Mouse (Mus musculus) hindbrain, postnatal 0 days (tissue): ENCODE data around the gene Noxo1. TPM values are rescaled to one million over a fixed set of nuclear protein-coding genes. Genes with fewer than 3 reads are reported as not detected.
A peak's percentile ranks its signal among the peaks of the same experiment; 100 is the strongest.

Source experiments
- ATAC-seq: fragments of 200-750 bp; cut with Nextera tagmentation; 2 replicates; pipeline ENCODE4 v1.8.0; 2017; ENCODE audit warnings: mild to moderate bottlenecking, moderate TSS enrichment, moderate library complexity
- DNase-seq: peaks from one replicate; pipeline ENCODE4 v3.0.0-alpha.2; 2015; ENCODE audit warnings: low spot score
- H3K27ac ChIP-seq: fragments of 300-500 bp; sonication (generic); 2 replicates; pipeline ENCODE4 v1.5.1; 2014; ENCODE audit warnings: mild to moderate bottlenecking
- H3K27me3 ChIP-seq: fragments of 300-500 bp; sonication (generic); 2 replicates; pipeline ENCODE4 v1.6.1; 2014; ENCODE audit warnings: low read length, mixed read lengths; ENCODE audit not compliant: insufficient read depth
- H3K36me3 ChIP-seq: fragments of 300-500 bp; sonication (generic); 2 replicates; pipeline ENCODE4 v1.6.1; 2014; ENCODE audit warnings: low read length, mixed read lengths; ENCODE audit not compliant: insufficient read depth
- H3K4me1 ChIP-seq: fragments of 300-500 bp; sonication (generic); 2 replicates; pipeline ENCODE4 v1.6.1; 2014; ENCODE audit warnings: antibody characterized with exemption, low read length, mixed read lengths; ENCODE audit not compliant: insufficient read depth
- H3K4me2 ChIP-seq: fragments of 300-500 bp; sonication (generic); 2 replicates; pipeline ENCODE4 v1.6.1; 2014; ENCODE audit warnings: low read depth, mild to moderate bottlenecking, low read length, moderate library complexity, mixed read lengths
- H3K4me3 ChIP-seq: fragments of 300-500 bp; sonication (generic); 2 replicates; pipeline ENCODE4 v1.5.1; 2014; ENCODE audit warnings: low read length
- H3K9ac ChIP-seq: fragments of 300-500 bp; sonication (generic); replicated peaks from 2 replicates; pipeline ENCODE4 v1.6.1; 2014; ENCODE audit warnings: mild to moderate bottlenecking, low read length, moderate library complexity, mixed read lengths
- H3K9me3 ChIP-seq: fragments of 300-500 bp; sonication (generic); 2 replicates; pipeline ENCODE4 v1.6.1; 2016; ENCODE audit warnings: low read length, mixed read lengths
- CTCF ChIP-seq: IDR thresholded peaks from 2 replicates; pipeline ENCODE4 v1.5.1; 2016; ENCODE audit warnings: antibody characterized with exemption, control low read depth, low read depth
- WGBS: fragments of 180-500 bp; shearing (Covaris S2); extraction: QIAGEN DNeasy Blood & Tissue Kit; methylation state at CpG from one replicate; pipeline ENCODE4 v1.1.7; 2014; 5-methylcytosine and 5-hydroxymethylcytosine counted together
- polyA plus RNA-seq: library from polyadenylated mRNA; unstranded; fragments of >200 nt; fragmentation: Nextera tagmentation; extraction: Ambion mirVana; gene quantifications from 2 replicates; pipeline ENCODE4 v1.2.1, GENCODE M21; 2015
- total RNA-seq: library from RNA; depleted of rRNA; stranded (reverse); fragments of >200 nt; gene quantifications from 2 replicates; pipeline ENCODE4 v1.2.3, GENCODE M21; 2014; rRNA removed

Gene Noxo1
- total and polyA plus RNA-seq, 2 experiments from 2014 or later = 1.4 to 6.1 TPM

DNA sequence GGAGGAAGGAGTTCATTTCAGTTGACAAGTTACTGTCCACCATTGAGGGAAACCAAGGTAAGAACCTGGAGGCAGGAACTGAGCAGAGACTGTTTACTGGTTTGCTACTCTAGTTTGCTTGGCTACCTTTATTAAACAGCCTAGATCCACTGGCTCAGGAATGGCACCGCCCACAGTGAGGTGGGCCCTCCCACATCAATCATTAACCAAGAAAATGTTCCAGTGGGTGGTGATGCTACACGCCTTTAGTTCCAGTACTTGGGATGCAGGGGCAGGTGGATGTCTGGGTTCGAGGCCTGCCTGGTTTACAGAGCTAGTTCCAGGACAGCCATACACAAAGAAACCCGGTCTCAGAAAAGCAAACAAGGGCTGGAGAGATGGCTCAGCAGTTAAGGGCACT is 42.2 kb downstream of the Noxo1 start:
- Histone ChIP-seq H3K4me1 (0 out of 2 replicates have a peak, but pooled peaks cover 5% of the 10 kb centered on the region), H3K9me3 (no peaks in the 10 kb centered on the region), H3K4me2 (no peak overlapping the region), H3K9ac (no peak overlapping the region), H3K4me3 (no peak overlapping the region), H3K36me3 (no peaks in the 10 kb centered on the region), H3K27me3 (no peaks in the 10 kb centered on the region), H3K27ac (no peak overlapping the region)
- TF ChIP-seq CTCF = no peak
- DNase-seq = no peak
- 79% methylated on average over 4 of the region's 4 CpGs for WGBS
- ATAC-seq = no peak

DNA sequence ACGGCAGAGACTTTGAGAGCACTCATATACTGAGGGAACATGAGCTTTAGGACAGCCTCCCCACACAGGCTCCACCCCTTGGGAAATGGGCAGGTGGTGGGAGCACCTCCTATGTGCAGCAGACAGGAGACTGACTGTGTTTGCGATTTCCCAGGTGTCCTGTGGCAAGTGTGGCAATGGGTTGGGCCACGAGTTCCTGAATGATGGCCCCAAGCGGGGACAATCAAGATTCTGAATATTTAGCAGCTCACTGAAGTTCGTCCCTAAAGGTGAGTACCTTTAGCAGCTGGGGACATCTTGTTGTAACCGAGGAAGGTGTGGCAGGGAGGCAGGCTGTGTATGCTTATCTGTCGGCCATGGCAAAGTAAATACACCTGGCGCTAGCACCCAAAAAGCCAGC is 43.9 kb downstream of the Noxo1 start:
- Histone ChIP-seq H3K27ac (no peak overlapping the region), H3K27me3 (no peaks in the 10 kb centered on the region), H3K4me3 (no peak overlapping the region), H3K4me1 (0 out of 2 replicates have a peak, but pooled peaks cover 5% of the 10 kb centered on the region), H3K9ac (no peak overlapping the region), H3K4me2 (no peak overlapping the region), H3K9me3 (no peaks in the 10 kb centered on the region), H3K36me3 (no peaks in the 10 kb centered on the region)
- ATAC-seq (no peak), DNase-seq (no peak)
- WGBS = 89% methylated on average over 8 of the region's 8 CpGs
- no peak for TF ChIP-seq CTCF

- no peak overlapping the region for H3K27ac ChIP-seq
- DNase-seq (no peak), ATAC-seq (no peak)
- H3K36me3 ChIP-seq = no peaks in the 10 kb centered on the region
- no peak overlapping the region for H3K9ac ChIP-seq
- no peak overlapping the region for H3K4me3 ChIP-seq
- WGBS = 72% methylated on average over 8 of the region's 8 CpGs
- H3K9me3 ChIP-seq = no peaks in the 10 kb centered on the region
- no peak overlapping the region for H3K4me2 ChIP-seq
- no peaks in the 10 kb centered on the region for H3K4me1 ChIP-seq
- no peaks in the 10 kb centered on the region for H3K27me3 ChIP-seq
- no peak for TF ChIP-seq CTCF
Measured at GRCm38 (mm10) chr17:24742307-24742706, 46.3 kb downstream of the Noxo1 start.

GRCm38 (mm10) chr17:24743896-24744295 is 47.9 kb downstream of the Noxo1 start:
- H3K27ac ChIP-seq = no peak overlapping the region
- no peak for TF ChIP-seq CTCF
- no peaks in the 10 kb centered on the region for H3K9me3 ChIP-seq
- no peak for ATAC-seq
- no peaks in the 10 kb centered on the region for H3K4me1 ChIP-seq
- no peak overlapping the region for H3K4me2 ChIP-seq
- H3K27me3 ChIP-seq = no peaks in the 10 kb centered on the region
- WGBS = 68% methylated on average over 5 of the region's 5 CpGs
- H3K9ac ChIP-seq = no peak overlapping the region
- no peak for DNase-seq
- no peaks in the 10 kb centered on the region for H3K36me3 ChIP-seq
- no peak overlapping the region for H3K4me3 ChIP-seq

GRCm38 (mm10) chr17:24744381-24744780 is 48.3 kb downstream of the Noxo1 start:
- no peak overlapping the region for H3K4me3 ChIP-seq
- no peak overlapping the region for H3K4me2 ChIP-seq
- ATAC-seq = no peak
- TF ChIP-seq CTCF = no peak
- no peak overlapping the region for H3K9ac ChIP-seq
- no peak overlapping the region for H3K27ac ChIP-seq
- no peaks in the 10 kb centered on the region for H3K9me3 ChIP-seq
- WGBS = 70% methylated on average over 3 of the region's 3 CpGs
- H3K4me1 ChIP-seq = no peaks in the 10 kb centered on the region
- DNase-seq = no peak
- H3K36me3 ChIP-seq = no peaks in the 10 kb centered on the region
- no peaks in the 10 kb centered on the region for H3K27me3 ChIP-seq

GRCm38 (mm10) chr17:24745526-24746497 is 49.8 kb downstream of the Noxo1 start:
- no peak overlapping the region for H3K9ac ChIP-seq
- H3K27ac ChIP-seq = no peak overlapping the region
- peak; percentile 96 for DNase-seq
- 20% methylated on average over 7 of the region's 7 CpGs for WGBS
- H3K27me3 ChIP-seq = peaks cover 11% of the 10 kb centered on the region
- no peak overlapping the region for H3K4me3 ChIP-seq
- H3K4me1 ChIP-seq = no peaks in the 10 kb centered on the region
- TF ChIP-seq CTCF = peak; percentile 96
- H3K4me2 ChIP-seq = no peak overlapping the region
- H3K36me3 ChIP-seq = no peaks in the 10 kb centered on the region
- peak; percentile 86 for ATAC-seq
- H3K9me3 ChIP-seq = no peaks in the 10 kb centered on the region

- DNase-seq (no peak), ATAC-seq (no peak)
- no peak overlapping the region for H3K27ac ChIP-seq
- WGBS = 49% methylated on average over 4 of the region's 4 CpGs
- H3K9ac ChIP-seq = no peak overlapping the region
- no peaks in the 10 kb centered on the region for H3K4me1 ChIP-seq
- H3K4me3 ChIP-seq = no peak overlapping the region
- no peaks in the 10 kb centered on the region for H3K36me3 ChIP-seq
- peaks cover 21% of the 10 kb centered on the region for H3K27me3 ChIP-seq
- H3K9me3 ChIP-seq = no peaks in the 10 kb centered on the region
- no peak overlapping the region for H3K4me2 ChIP-seq
- TF ChIP-seq CTCF = no peak
Measured at GRCm38 (mm10) chr17:24746986-24747385, 51.0 kb downstream of the Noxo1 start.

Other genes with a start within 250 kb of the Noxo1 start
Only the 30 nearest of the 32 such genes appear.
- 71.7 and 74.1 TPM in 2 replicates for gene Pgp, start 225.8 kb upstream of the Noxo1 start, total RNA-seq
- 94.1 and 97.6 TPM in 2 replicates for gene Pgp, start 225.8 kb upstream of the Noxo1 start, polyA plus RNA-seq
- gene Bricd5, start 222.3 kb upstream of the Noxo1 start, total RNA-seq = 0.47 and 4.0 TPM in 2 replicates
- gene Bricd5, start 222.3 kb upstream of the Noxo1 start, polyA plus RNA-seq = 1.3 and 1.4 TPM in 2 replicates
- gene Mlst8, start 217.2 kb upstream of the Noxo1 start, total RNA-seq = 45.9 and 55.3 TPM in 2 replicates
- gene Mlst8, start 217.2 kb upstream of the Noxo1 start, polyA plus RNA-seq = 26.3 and 26.4 TPM in 2 replicates
- 152 and 163 TPM in 2 replicates for gene Caskin1, start 207.6 kb upstream of the Noxo1 start, total RNA-seq
- 42.1 and 43.7 TPM in 2 replicates for gene Caskin1, start 207.6 kb upstream of the Noxo1 start, polyA plus RNA-seq
- gene Traf7, start 168.3 kb upstream of the Noxo1 start, total RNA-seq = 159 and 165 TPM in 2 replicates
- gene Traf7, start 168.3 kb upstream of the Noxo1 start, polyA plus RNA-seq = 64.0 and 66.1 TPM in 2 replicates
- 2.7 and 4.0 TPM in 2 replicates for gene Rab26, start 162.0 kb upstream of the Noxo1 start, total RNA-seq
- gene Rab26, start 162.0 kb upstream of the Noxo1 start, polyA plus RNA-seq = 10.6 and 14.7 TPM in 2 replicates
- gene Pkd1, start 146.4 kb upstream of the Noxo1 start, total RNA-seq = 87.9 and 99.2 TPM in 2 replicates
- 14.9 and 16.0 TPM in 2 replicates for gene Pkd1, start 146.4 kb upstream of the Noxo1 start, polyA plus RNA-seq
- gene Tsc2, start 63.6 kb upstream of the Noxo1 start, total RNA-seq = 98.0 and 114 TPM in 2 replicates
- gene Tsc2, start 63.6 kb upstream of the Noxo1 start, polyA plus RNA-seq = 45.7 and 51.2 TPM in 2 replicates
- 4.2 and 5.6 TPM in 2 replicates for gene Nthl1, start 63.6 kb upstream of the Noxo1 start, total RNA-seq
- gene Nthl1, start 63.6 kb upstream of the Noxo1 start, polyA plus RNA-seq = 7.2 and 7.8 TPM in 2 replicates
- gene Slc9a3r2, start 45.9 kb upstream of the Noxo1 start, total RNA-seq = 72.8 and 91.1 TPM in 2 replicates
- 57.6 and 60.6 TPM in 2 replicates for gene Slc9a3r2, start 45.9 kb upstream of the Noxo1 start, polyA plus RNA-seq
- 0.78 TPM in 1 of 2 replicates, not detected in the other for gene Npw, start 37.8 kb upstream of the Noxo1 start, total RNA-seq
- gene Npw, start 37.8 kb upstream of the Noxo1 start, polyA plus RNA-seq = 0.65 and 0.81 TPM in 2 replicates
- 40.9 and 47.0 TPM in 2 replicates for gene Zfp598, start 26.5 kb upstream of the Noxo1 start, total RNA-seq
- gene Zfp598, start 26.5 kb upstream of the Noxo1 start, polyA plus RNA-seq = 14.2 and 14.6 TPM in 2 replicates
- 331 and 347 TPM in 2 replicates for gene Syngr3, start 6.3 kb upstream of the Noxo1 start, total RNA-seq
- gene Syngr3, start 6.3 kb upstream of the Noxo1 start, polyA plus RNA-seq = 280 and 294 TPM in 2 replicates
- 21.1 and 26.1 TPM in 2 replicates for gene Gfer, start 78 bp upstream of the Noxo1 start, total RNA-seq
- gene Gfer, start 78 bp upstream of the Noxo1 start, polyA plus RNA-seq = 39.7 and 41.4 TPM in 2 replicates
- 53.2 and 55.2 TPM in 2 replicates for gene Tbl3, start 11.4 kb downstream of the Noxo1 start, total RNA-seq
- 43.5 and 49.2 TPM in 2 replicates for gene Tbl3, start 11.4 kb downstream of the Noxo1 start, polyA plus RNA-seq
- gene Rnf151, start 21.8 kb downstream of the Noxo1 start, total RNA-seq = not detected in 2 replicates
- not detected in 2 replicates for gene Rnf151, start 21.8 kb downstream of the Noxo1 start, polyA plus RNA-seq
- 2,181 and 2,600 TPM in 2 replicates for gene Rps2, start 21.9 kb downstream of the Noxo1 start, total RNA-seq
- gene Rps2, start 21.9 kb downstream of the Noxo1 start, polyA plus RNA-seq = 809 and 820 TPM in 2 replicates
- 135 and 157 TPM in 2 replicates for gene Ndufb10, start 28.2 kb downstream of the Noxo1 start, total RNA-seq
- gene Ndufb10, start 28.2 kb downstream of the Noxo1 start, polyA plus RNA-seq = 353 and 356 TPM in 2 replicates
- 1.3 TPM in 1 of 2 replicates, not detected in the other for gene Rpl3l, start 31.6 kb downstream of the Noxo1 start, total RNA-seq
- 0.41 and 0.52 TPM in 2 replicates for gene Rpl3l, start 31.6 kb downstream of the Noxo1 start, polyA plus RNA-seq
- 17.0 and 19.6 TPM in 2 replicates for gene Msrb1, start 40.4 kb downstream of the Noxo1 start, total RNA-seq
- 22.7 and 25.5 TPM in 2 replicates for gene Msrb1, start 40.4 kb downstream of the Noxo1 start, polyA plus RNA-seq
- not detected in 2 replicates for gene Hs3st6, start 56.8 kb downstream of the Noxo1 start, total RNA-seq
- 0.43 and 0.47 TPM in 2 replicates for gene Hs3st6, start 56.8 kb downstream of the Noxo1 start, polyA plus RNA-seq
- gene Meiob, start 108.1 kb downstream of the Noxo1 start, total RNA-seq = not detected in 2 replicates
- 0.10 TPM in 1 of 2 replicates, not detected in the other for gene Meiob, start 108.1 kb downstream of the Noxo1 start, polyA plus RNA-seq
- 64.8 and 93.5 TPM in 2 replicates for gene Hagh, start 143.9 kb downstream of the Noxo1 start, total RNA-seq
- 82.4 and 84.2 TPM in 2 replicates for gene Hagh, start 143.9 kb downstream of the Noxo1 start, polyA plus RNA-seq
- gene Fahd1, start 154.1 kb downstream of the Noxo1 start, total RNA-seq = 16.6 and 25.7 TPM in 2 replicates
- 20.2 and 22.2 TPM in 2 replicates for gene Fahd1, start 154.1 kb downstream of the Noxo1 start, polyA plus RNA-seq
- 0.52 TPM in 1 of 2 replicates, not detected in the other for gene Igfals, start 169.8 kb downstream of the Noxo1 start, total RNA-seq
- gene Igfals, start 169.8 kb downstream of the Noxo1 start, polyA plus RNA-seq = 0.18 and 0.29 TPM in 2 replicates
- 35.7 and 52.7 TPM in 2 replicates for gene Nubp2, start 190.1 kb downstream of the Noxo1 start, total RNA-seq
- gene Nubp2, start 190.1 kb downstream of the Noxo1 start, polyA plus RNA-seq = 63.5 and 65.0 TPM in 2 replicates
- gene Spsb3, start 190.4 kb downstream of the Noxo1 start, total RNA-seq = 122 and 135 TPM in 2 replicates
- gene Spsb3, start 190.4 kb downstream of the Noxo1 start, polyA plus RNA-seq = 90.6 and 94.9 TPM in 2 replicates
- 34.9 and 49.5 TPM in 2 replicates for gene Eme2, start 198.9 kb downstream of the Noxo1 start, total RNA-seq
- 21.4 and 24.3 TPM in 2 replicates for gene Eme2, start 198.9 kb downstream of the Noxo1 start, polyA plus RNA-seq
- 37.8 and 58.3 TPM in 2 replicates for gene Mrps34, start 198.9 kb downstream of the Noxo1 start, total RNA-seq
- gene Mrps34, start 198.9 kb downstream of the Noxo1 start, polyA plus RNA-seq = 124 and 136 TPM in 2 replicates
- gene Nme3, start 200.3 kb downstream of the Noxo1 start, total RNA-seq = 66.1 and 67.0 TPM in 2 replicates
- 92.6 and 95.1 TPM in 2 replicates for gene Nme3, start 200.3 kb downstream of the Noxo1 start, polyA plus RNA-seq